Comparison of ENCODE assay signal across 12 mouse cellular contexts in the genomic region with DNA sequence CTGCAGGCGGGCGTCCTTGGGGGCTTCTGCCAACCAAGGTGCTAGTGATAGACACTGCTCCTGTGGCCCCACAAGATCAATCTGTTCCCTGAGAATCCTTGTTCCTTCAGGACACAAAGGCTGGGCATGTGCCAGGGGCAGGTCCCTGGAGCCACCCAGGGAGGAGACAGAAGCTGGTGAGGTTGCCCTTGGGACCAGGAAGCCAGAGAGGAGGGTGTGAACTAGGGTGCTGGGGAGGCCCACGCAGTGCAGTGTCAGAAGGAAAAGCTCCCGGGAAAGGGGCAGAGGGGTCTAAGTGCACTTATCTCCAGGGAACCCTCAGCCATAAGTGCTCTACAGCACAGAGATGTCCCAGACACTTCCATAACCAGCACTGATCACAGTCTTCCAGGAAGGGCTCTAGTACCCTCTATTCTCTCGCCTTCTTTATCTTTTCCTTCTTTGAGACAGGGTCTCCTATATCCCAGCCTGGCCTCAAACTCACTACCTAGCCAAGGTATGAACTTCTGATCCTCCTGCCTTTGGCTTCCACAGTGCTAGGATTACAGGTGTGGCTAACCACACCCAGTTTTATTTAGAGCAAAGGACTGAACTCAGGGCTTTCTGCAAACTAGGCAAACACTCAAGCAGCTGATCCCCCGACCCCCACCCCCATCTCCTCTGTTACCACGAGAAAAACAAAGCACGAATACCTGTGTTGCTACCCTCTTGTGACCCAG.
DNase-seq lines count a peak whose midpoint lies in the region; ATAC-seq and TF ChIP-seq lines count a peak whose summit lies in the region.
"Had no signal": no experiment of that assay in that cellular context is flagged by ENCODE, and none has a peak within 500 bp of the region (broad histone marks: within the 10 kb centered on the region; RNA-seq: fewer than 3 reads in every experiment).

No protein-coding gene starts in this region.

- H3K4me3 ChIP-seq in hindbrain, embryonic 13.5 days = no peak overlapping the region
- no peak overlapping the region for H3K4me3 ChIP-seq in hindbrain, embryonic 16.5 days (ENCODE audit: low read length)
- no peak overlapping the region for H3K4me3 ChIP-seq in ES-E14 (ENCODE audit: insufficient read depth in 1 of 2, low read depth in 1 of 2, low read length in 2 of 2, poor library complexity in 1 of 2, severe bottlenecking in 1 of 2)
- no peak overlapping the region for H3K4me3 ChIP-seq in forebrain, embryonic 15.5 days
- no peak overlapping the region for H3K4me3 ChIP-seq in midbrain, embryonic 15.5 days
- H3K4me3 ChIP-seq in liver, embryonic 12.5 days = no peak overlapping the region
- H3K4me3 ChIP-seq: limb, embryonic 15.5 days; megakaryocyte, embryonic 14.5 days had no signal

- peaks cover 34% of the 10 kb centered on the region for H3K36me3 ChIP-seq in hindbrain, embryonic 13.5 days
- H3K36me3 ChIP-seq in hindbrain, embryonic 16.5 days (ENCODE audit: control insufficient read depth, insufficient read depth, low read length) = peaks cover 11% of the 10 kb centered on the region
- peaks cover 22% of the 10 kb centered on the region for H3K36me3 ChIP-seq in ES-E14 (ENCODE audit: control insufficient read depth, insufficient read depth, low read length, poor library complexity, severe bottlenecking)
- H3K36me3 ChIP-seq in forebrain, embryonic 15.5 days = peaks cover 7% of the 10 kb centered on the region; the same call in 1 of the 2 replicates
- peaks cover 5% of the 10 kb centered on the region; the same call in 1 of the 2 replicates for H3K36me3 ChIP-seq in midbrain, embryonic 15.5 days (replicated peaks)
- no peaks in the 10 kb centered on the region; the same call in 1 of the 2 replicates for H3K36me3 ChIP-seq in liver, embryonic 12.5 days

- H3K9ac ChIP-seq in hindbrain, embryonic 13.5 days = no peak overlapping the region
- H3K9ac ChIP-seq in hindbrain, embryonic 16.5 days (ENCODE audit: low read depth, low read length) = no peak overlapping the region
- no peak overlapping the region for H3K9ac ChIP-seq in ES-E14 (ENCODE audit: insufficient read depth, low read depth, low read length, poor library complexity, severe bottlenecking)
- H3K9ac ChIP-seq in forebrain, embryonic 15.5 days (replicated peaks) = no peak overlapping the region
- no peak overlapping the region for H3K9ac ChIP-seq in midbrain, embryonic 15.5 days
- H3K9ac ChIP-seq in liver, embryonic 12.5 days = no peak overlapping the region
- H3K9ac ChIP-seq: limb, embryonic 15.5 days had no signal

- peaks cover 49% of the 10 kb centered on the region for H3K4me1 ChIP-seq in hindbrain, embryonic 13.5 days (replicated peaks)
- peaks cover 29% of the 10 kb centered on the region for H3K4me1 ChIP-seq in hindbrain, embryonic 16.5 days (ENCODE audit: control insufficient read depth, insufficient read depth, low read depth, low read length)
- H3K4me1 ChIP-seq in ES-E14 (ENCODE audit: control insufficient read depth in 2 of 2, insufficient read depth in 2 of 2, low read length in 2 of 2, poor library complexity in 1 of 2) = peaks cover 5 to 33% of the 10 kb centered on the region in 2 experiments; a peak in 3 of 4 replicates
- peaks cover 34% of the 10 kb centered on the region for H3K4me1 ChIP-seq in forebrain, embryonic 15.5 days
- peaks cover 34% of the 10 kb centered on the region for H3K4me1 ChIP-seq in midbrain, embryonic 15.5 days
- peaks cover 1% of the 10 kb centered on the region; the same call in 1 of the 2 replicates for H3K4me1 ChIP-seq in liver, embryonic 12.5 days

- H3K9me3 ChIP-seq in hindbrain, embryonic 13.5 days = no peaks in the 10 kb centered on the region
- H3K9me3 ChIP-seq in hindbrain, embryonic 16.5 days (ENCODE audit: control insufficient read depth, low read length) = no peaks in the 10 kb centered on the region
- H3K9me3 ChIP-seq in ES-E14 (ENCODE audit: control insufficient read depth, insufficient read depth, low read depth, low read length) = no peaks in the 10 kb centered on the region
- H3K9me3 ChIP-seq in forebrain, embryonic 15.5 days = no peaks in the 10 kb centered on the region
- H3K9me3 ChIP-seq in midbrain, embryonic 15.5 days = no peaks in the 10 kb centered on the region
- H3K9me3 ChIP-seq in liver, embryonic 12.5 days (replicated peaks) = no peaks in the 10 kb centered on the region
- H3K9me3 ChIP-seq: limb, embryonic 15.5 days; megakaryocyte, embryonic 14.5 days had no signal

- no peaks in the 10 kb centered on the region for H3K27me3 ChIP-seq in hindbrain, embryonic 13.5 days
- H3K27me3 ChIP-seq in hindbrain, embryonic 16.5 days (replicated peaks; ENCODE audit: control insufficient read depth, insufficient read depth, low read length) = no peaks in the 10 kb centered on the region
- no peaks in the 10 kb centered on the region for H3K27me3 ChIP-seq in forebrain, embryonic 15.5 days
- no peaks in the 10 kb centered on the region for H3K27me3 ChIP-seq in midbrain, embryonic 15.5 days (replicated peaks)
- H3K27me3 ChIP-seq in liver, embryonic 12.5 days (replicated peaks) = no peaks in the 10 kb centered on the region
- H3K27me3 ChIP-seq: limb, embryonic 15.5 days had no signal

- 74% methylated on average over 8 of the region's 8 CpGs for WGBS in hindbrain, embryonic 13.5 days
- WGBS in hindbrain, embryonic 16.5 days = 66% methylated on average over 8 of the region's 8 CpGs
- 71% methylated on average over 8 of the region's 8 CpGs for whole genome bisulfite sequencing in forebrain, embryonic 15.5 days
- WGBS in midbrain, embryonic 15.5 days = 78% methylated on average over 8 of the region's 8 CpGs
- WGBS in liver, embryonic 12.5 days (ENCODE audit: insufficient replicate concordance) = 57% methylated on average over 8 of the region's 8 CpGs

- no peak for DNase-seq in ES-E14 (ENCODE audit: low read depth, low spot score)
- no peak for DNase-seq in cerebellum, postnatal 4 days (ENCODE audit: low spot score in 2 of 2)
- DNase-seq: adrenal gland, postnatal 25 days; cerebellum, adult 9-10 months had no signal

- in situ Hi-C loops in ES-E14 (cut with MboI; ENCODE audit: low sequenced_read_pairs in 2 of 2, unreplicated experiment in 2 of 2) = no loop called here

- peak overlapping the region; percentile 79 for H3K27ac ChIP-seq in hindbrain, embryonic 13.5 days
- no peak overlapping the region; the same call in 1 of the 2 replicates for H3K27ac ChIP-seq in hindbrain, embryonic 16.5 days (ENCODE audit: low read depth, low read length)
- peak overlapping the region; percentile 63; the same call in 1 of the 2 replicates for H3K27ac ChIP-seq in ES-E14 (ENCODE audit: insufficient read depth, low read depth, low read length, poor library complexity, severe bottlenecking)
- H3K27ac ChIP-seq in forebrain, embryonic 15.5 days (replicated peaks) = 0 out of 2 replicates have a peak overlapping the region, but pooled peaks have one; percentile 33
- 0 out of 2 replicates have a peak overlapping the region, but pooled peaks have one; percentile 2 for H3K27ac ChIP-seq in midbrain, embryonic 15.5 days
- no peak overlapping the region for H3K27ac ChIP-seq in liver, embryonic 12.5 days
- H3K27ac ChIP-seq: limb, embryonic 15.5 days had no signal

- no peak for ATAC-seq in hindbrain, embryonic 13.5 days (ENCODE audit: low FRiP score)
- no peak for ATAC-seq in hindbrain, embryonic 16.5 days
- ATAC-seq in forebrain, embryonic 15.5 days (replicated peaks) = no peak
- ATAC-seq in midbrain, embryonic 15.5 days (replicated peaks) = no peak
- no peak for ATAC-seq in liver, embryonic 12.5 days
- no peak for ATAC-seq in frontal cortex, adult (ENCODE audit: low TSS enrichment)

- H3K4me2 ChIP-seq in hindbrain, embryonic 13.5 days = no peak overlapping the region
- no peak overlapping the region for H3K4me2 ChIP-seq in hindbrain, embryonic 16.5 days (ENCODE audit: low read length)
- H3K4me2 ChIP-seq in forebrain, embryonic 15.5 days (replicated peaks) = no peak overlapping the region
- no peak overlapping the region for H3K4me2 ChIP-seq in midbrain, embryonic 15.5 days
- H3K4me2 ChIP-seq in liver, embryonic 12.5 days = no peak overlapping the region
- H3K4me2 ChIP-seq: limb, embryonic 15.5 days had no signal

TF ChIP-seq in ES-E14, 5 proteins besides CTCF, POLR2A, EP300 and RAD21:
- no peak for TF ChIP-seq ZNF384 (IDR thresholded peaks at IDR 0.05; ENCODE audit: low read depth, low read length)
- TF ChIP-seq CHD2 (IDR thresholded peaks at IDR 0.05; ENCODE audit: low read depth, low read length) = no peak

Comparison
In these comparisons a context has a peak if more than half of its experiments do, and no peak if none do; other contexts are left out.
1. H3K27ac ChIP-seq: peak in hindbrain, embryonic 13.5 days (single experiment), ES-E14 (single experiment), forebrain, embryonic 15.5 days (single experiment) and midbrain, embryonic 15.5 days (single experiment); none in hindbrain, embryonic 16.5 days (single experiment) and liver, embryonic 12.5 days (single experiment).